Mouse (Mus musculus): ENCODE results near the gene Rps18. TPM values are rescaled to one million over a fixed set of nuclear protein-coding genes. Genes with fewer than 3 reads are reported as not detected.

The Rps18 gene
- polyA plus RNA-seq, 1 experiment from 2014 or later, result 1,812 TPM

- Histone ChIP-seq H3K36me3 (peaks cover 21% of the 10 kb centered on the region), H3K4me3 (replicated peaks) (no peak overlapping the region), H3K27me3 (replicated peaks) (no peaks in the 10 kb centered on the region), H3K9ac (no peak overlapping the region), H3K4me1 (replicated peaks) (peaks cover 22% of the 10 kb centered on the region), H3K27ac (no peak overlapping the region), H3K4me2 (replicated peaks) (no peak overlapping the region), H3K9me3 (no peaks in the 10 kb centered on the region)
- ATAC-seq, result no peak
- WGBS, result 82% methylated on average over 15 of the region's 15 CpGs
These were observed 18.8 kb downstream of the Rps18 start for GRCm38 (mm10) chr17:33936993-33937392.

DNA sequence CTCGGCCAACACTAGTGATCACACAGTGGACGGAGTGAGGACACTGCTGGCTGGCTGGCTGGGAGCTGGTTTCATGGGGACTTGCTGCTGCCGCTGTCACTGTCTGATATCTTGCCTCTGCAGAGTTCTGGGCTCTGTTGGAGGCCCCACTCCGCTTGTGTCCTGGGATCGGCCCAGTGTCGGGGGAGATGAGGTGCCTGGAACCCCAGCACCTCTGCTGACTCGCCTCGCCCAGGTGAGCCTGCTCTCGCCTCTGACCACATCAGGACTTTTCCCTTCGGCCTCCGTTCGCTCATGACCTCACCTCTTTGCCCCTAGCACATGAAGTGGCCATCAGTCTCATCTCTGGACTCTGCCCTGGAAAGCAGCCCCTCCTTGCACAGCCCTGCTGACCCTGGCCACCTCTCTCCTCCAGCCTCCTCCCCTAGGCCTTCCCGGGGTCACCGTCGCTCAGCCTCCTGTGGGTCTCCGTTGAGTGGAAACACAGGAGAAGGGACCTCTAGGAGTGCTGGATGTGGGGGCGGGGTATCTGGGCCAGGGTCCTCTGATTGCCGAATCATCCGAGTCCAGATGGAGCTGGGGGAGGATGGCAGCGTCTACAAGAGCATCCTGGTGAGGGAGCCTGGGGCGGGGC, 20.3 kb downstream of the Rps18 start:
- no peaks in the 10 kb centered on the region for H3K27me3 ChIP-seq (replicated peaks)
- no peak overlapping the region for H3K4me2 ChIP-seq (replicated peaks)
- no peak overlapping the region for H3K9ac ChIP-seq
- 86% methylated on average over 21 of the region's 21 CpGs for WGBS
- no peaks in the 10 kb centered on the region for H3K9me3 ChIP-seq
- H3K4me1 ChIP-seq (replicated peaks), result peaks cover 20% of the 10 kb centered on the region
- peaks cover 22% of the 10 kb centered on the region for H3K36me3 ChIP-seq
- H3K27ac ChIP-seq, result no peak overlapping the region
- ATAC-seq, result no peak
- no peak overlapping the region for H3K4me3 ChIP-seq (replicated peaks)

DNA sequence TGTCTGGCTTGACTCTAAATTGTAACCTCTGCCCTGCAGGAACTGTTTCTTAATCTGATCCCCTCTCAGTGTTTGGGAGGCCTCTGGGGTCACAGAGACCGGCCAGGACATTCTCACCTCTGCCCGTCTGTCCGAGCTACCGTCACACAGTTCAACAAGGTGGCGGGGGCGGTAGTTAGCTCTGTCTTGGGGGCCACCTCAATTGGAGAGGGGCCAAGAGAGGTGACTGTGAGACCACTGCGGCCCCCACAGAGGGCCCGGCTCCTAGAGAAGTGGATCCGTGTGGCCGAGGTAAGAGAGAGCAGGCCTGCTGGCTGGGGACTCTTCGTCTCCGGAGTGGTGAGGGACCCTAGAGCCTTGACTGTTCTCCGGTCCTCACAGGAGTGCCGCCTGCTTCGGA, 22.8 kb downstream of the Rps18 start:
- peaks cover 22% of the 10 kb centered on the region for H3K36me3 ChIP-seq
- H3K4me2 ChIP-seq (replicated peaks), result no peak overlapping the region
- no peak for ATAC-seq
- H3K4me1 ChIP-seq (replicated peaks), result peaks cover 15% of the 10 kb centered on the region
- no peak overlapping the region for H3K27ac ChIP-seq
- 91% methylated on average over 15 of the region's 15 CpGs for WGBS
- H3K9ac ChIP-seq, result no peak overlapping the region
- H3K27me3 ChIP-seq (replicated peaks), result no peaks in the 10 kb centered on the region
- H3K9me3 ChIP-seq, result no peaks in the 10 kb centered on the region
- no peak overlapping the region for H3K4me3 ChIP-seq (replicated peaks)

DNA sequence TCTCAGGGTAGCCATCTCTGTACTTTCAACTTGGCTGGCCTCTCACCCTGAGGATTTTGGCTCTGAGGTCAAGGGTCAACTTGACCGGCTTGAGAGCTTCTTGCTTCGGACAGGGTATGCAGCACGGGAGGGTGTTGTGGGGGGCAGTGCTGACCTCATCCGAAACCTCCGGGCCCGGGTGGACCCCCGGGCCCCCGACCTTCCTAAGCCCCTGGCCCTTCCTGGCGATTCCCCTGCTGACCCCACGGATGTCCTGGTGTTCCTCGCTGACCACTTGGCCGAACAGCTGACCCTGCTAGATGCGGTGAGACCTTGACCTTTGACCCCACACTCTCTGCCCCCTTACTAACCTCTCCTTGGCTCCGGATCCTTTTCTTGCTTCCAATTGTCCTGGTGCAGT, 23.4 kb downstream of the Rps18 start:
- Histone ChIP-seq H3K4me1 (replicated peaks) (peaks cover 17% of the 10 kb centered on the region), H3K9me3 (no peaks in the 10 kb centered on the region), H3K27ac (no peak overlapping the region), H3K4me3 (replicated peaks) (no peak overlapping the region), H3K9ac (no peak overlapping the region), H3K27me3 (replicated peaks) (no peaks in the 10 kb centered on the region), H3K4me2 (replicated peaks) (no peak overlapping the region), H3K36me3 (peaks cover 23% of the 10 kb centered on the region)
- no peak for ATAC-seq
- 88% methylated on average over 14 of the region's 14 CpGs for WGBS

DNA sequence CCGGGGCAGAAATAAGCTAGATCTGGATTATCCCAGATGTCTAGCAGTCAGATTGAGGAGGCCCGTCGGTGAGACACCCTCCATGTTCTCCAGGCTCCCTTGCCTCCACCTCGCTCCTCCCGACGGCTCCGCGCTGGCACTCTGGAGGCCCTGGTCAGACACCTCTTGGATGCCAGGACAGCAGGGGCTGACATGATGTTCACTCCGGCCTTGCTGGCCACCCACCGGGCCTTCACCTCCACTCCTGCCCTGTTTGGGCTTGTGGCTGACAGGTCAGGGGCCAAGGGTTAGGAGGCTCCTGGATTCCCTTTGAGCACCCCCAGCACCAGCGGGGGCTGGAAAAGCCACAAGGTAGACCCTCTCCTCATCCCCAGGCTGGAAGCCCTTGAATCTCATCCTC, 23.9 kb downstream of the Rps18 start:
- Histone ChIP-seq H3K9me3 (no peaks in the 10 kb centered on the region), H3K36me3 (peaks cover 18% of the 10 kb centered on the region; the same call in 1 of the 2 replicates), H3K27ac (no peak overlapping the region), H3K9ac (no peak overlapping the region), H3K27me3 (replicated peaks) (no peaks in the 10 kb centered on the region), H3K4me1 (replicated peaks) (peaks cover 17% of the 10 kb centered on the region), H3K4me3 (replicated peaks) (no peak overlapping the region), H3K4me2 (replicated peaks) (no peak overlapping the region)
- no peak for ATAC-seq
- 93% methylated on average over 11 of the region's 11 CpGs for WGBS

GRCm38 (mm10) chr17:33931159-33931866, 24.5 kb downstream of the Rps18 start:
- WGBS, result 40% methylated on average over 18 of the region's 18 CpGs
- Histone ChIP-seq H3K9me3 (no peaks in the 10 kb centered on the region), H3K4me2 (replicated peaks) (peak overlapping the region; percentile 97), H3K9ac (peak overlapping the region; percentile 86), H3K27me3 (replicated peaks) (no peaks in the 10 kb centered on the region), H3K4me3 (replicated peaks) (peak overlapping the region; percentile 88), H3K27ac (0 out of 2 replicates have a peak overlapping the region, but pooled peaks have one; percentile 9), H3K36me3 (peaks cover 16% of the 10 kb centered on the region; the same call in 1 of the 2 replicates), H3K4me1 (replicated peaks) (peaks cover 17% of the 10 kb centered on the region)
- ATAC-seq, result no peak

- peak overlapping the region; percentile 86 for H3K9ac ChIP-seq
- peak overlapping the region; percentile 97 for H3K4me2 ChIP-seq (replicated peaks)
- WGBS, result under 1% methylated on average over 44 of the region's 45 CpGs
- H3K4me3 ChIP-seq (replicated peaks), result peak overlapping the region; percentile 88
- peak; percentile 19; the same call in 1 of the 2 replicates for ATAC-seq
- H3K36me3 ChIP-seq, result peaks cover 17% of the 10 kb centered on the region
- H3K9me3 ChIP-seq, result no peaks in the 10 kb centered on the region
- no peaks in the 10 kb centered on the region for H3K27me3 ChIP-seq (replicated peaks)
- H3K27ac ChIP-seq, result peak overlapping the region; percentile 97
- H3K4me1 ChIP-seq (replicated peaks), result peaks cover 17% of the 10 kb centered on the region
These were observed 25.3 kb downstream of the Rps18 start for GRCm38 (mm10) chr17:33930280-33931158.

GRCm38 (mm10) chr17:33929371-33930279, 26.2 kb downstream of the Rps18 start, which contains the start of gene Rgl2:
Gene Rgl2, plus strand, starts transcription at chr17:33929543.
- ATAC-seq, result peak; percentile 87
- H3K4me1 ChIP-seq (replicated peaks), result peaks cover 17% of the 10 kb centered on the region
- H3K4me2 ChIP-seq (replicated peaks), result peak within 1 kb of the TSS; percentile 97
- WGBS, result under 1% methylated on average over 77 of the region's 80 CpGs
- peak within 1 kb of the TSS; percentile 88 for H3K4me3 ChIP-seq (replicated peaks)
- H3K9ac ChIP-seq, result peak within 1 kb of the TSS; percentile 86
- H3K27ac ChIP-seq, result peak within 1 kb of the TSS; percentile 97
- H3K36me3 ChIP-seq, result peaks cover 19% of the 10 kb centered on the region
- no peaks in the 10 kb centered on the region for H3K27me3 ChIP-seq (replicated peaks)
- no peaks in the 10 kb centered on the region for H3K9me3 ChIP-seq

GRCm38 (mm10) chr17:33928251-33928947, 27.4 kb downstream of the Rps18 start:
- peak overlapping the region; percentile 88 for H3K4me3 ChIP-seq (replicated peaks)
- H3K9me3 ChIP-seq, result no peaks in the 10 kb centered on the region
- no peak for ATAC-seq
- H3K27me3 ChIP-seq (replicated peaks), result no peaks in the 10 kb centered on the region
- peaks cover 15% of the 10 kb centered on the region for H3K36me3 ChIP-seq
- no peak overlapping the region for H3K27ac ChIP-seq
- H3K9ac ChIP-seq, result peak overlapping the region; percentile 86
- 62% methylated on average over 21 of the region's 21 CpGs for WGBS
- peak overlapping the region; percentile 97 for H3K4me2 ChIP-seq (replicated peaks)
- peaks cover 17% of the 10 kb centered on the region for H3K4me1 ChIP-seq (replicated peaks)

GRCm38 (mm10) chr17:33926207-33926932, 29.4 kb downstream of the Rps18 start:
- Histone ChIP-seq H3K27me3 (replicated peaks) (no peaks in the 10 kb centered on the region), H3K4me1 (replicated peaks) (peaks cover 16% of the 10 kb centered on the region), H3K9ac (no peak overlapping the region), H3K27ac (no peak overlapping the region), H3K9me3 (no peaks in the 10 kb centered on the region), H3K36me3 (peaks cover 6% of the 10 kb centered on the region; the same call in 1 of the 2 replicates), H3K4me3 (replicated peaks) (no peak overlapping the region), H3K4me2 (replicated peaks) (no peak overlapping the region)
- no peak for ATAC-seq
- WGBS, result 75% methylated on average over 17 of the region's 17 CpGs

Measured in intestine, embryonic 15.5 days (tissue).